Mouse (Mus musculus) frontal cortex, postnatal 36 days (tissue): Measurements from ENCODE around the gene Pemt.
A peak's percentile ranks its signal among the peaks of the same experiment; 100 is the strongest.
"Not testable (repeated sequence)": the region's sequence is repeated elsewhere in the genome, so short reads cannot be mapped to it uniquely, and the experiment has no call there.

Experiments
- DNase-seq, 2 experiments: peaks; one replicate each; pipeline ENCODE4 v3.0.0; 2022; ENCODE audit warnings: low spot score in 2 of 2

Gene Pemt

DNA sequence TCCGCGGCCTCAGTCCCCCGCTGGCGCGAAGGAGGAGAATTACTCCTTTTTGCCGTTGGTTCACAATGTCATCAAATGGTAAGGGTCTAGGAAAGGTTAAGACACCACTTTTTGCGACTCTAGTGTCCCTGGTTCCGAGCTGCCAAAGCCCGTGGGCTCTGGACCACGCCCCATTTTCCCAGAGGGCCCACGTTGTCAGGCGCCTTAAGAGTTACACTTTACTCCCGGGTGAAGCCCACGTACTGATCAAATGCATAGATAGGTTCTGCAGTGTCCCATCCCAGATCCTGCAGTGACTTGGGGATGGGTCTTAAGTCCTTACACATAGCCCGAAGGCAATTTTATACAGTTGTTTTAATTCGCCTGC lies 97.9 kb downstream of the Pemt start:
- no peak for DNase-seq

DNA sequence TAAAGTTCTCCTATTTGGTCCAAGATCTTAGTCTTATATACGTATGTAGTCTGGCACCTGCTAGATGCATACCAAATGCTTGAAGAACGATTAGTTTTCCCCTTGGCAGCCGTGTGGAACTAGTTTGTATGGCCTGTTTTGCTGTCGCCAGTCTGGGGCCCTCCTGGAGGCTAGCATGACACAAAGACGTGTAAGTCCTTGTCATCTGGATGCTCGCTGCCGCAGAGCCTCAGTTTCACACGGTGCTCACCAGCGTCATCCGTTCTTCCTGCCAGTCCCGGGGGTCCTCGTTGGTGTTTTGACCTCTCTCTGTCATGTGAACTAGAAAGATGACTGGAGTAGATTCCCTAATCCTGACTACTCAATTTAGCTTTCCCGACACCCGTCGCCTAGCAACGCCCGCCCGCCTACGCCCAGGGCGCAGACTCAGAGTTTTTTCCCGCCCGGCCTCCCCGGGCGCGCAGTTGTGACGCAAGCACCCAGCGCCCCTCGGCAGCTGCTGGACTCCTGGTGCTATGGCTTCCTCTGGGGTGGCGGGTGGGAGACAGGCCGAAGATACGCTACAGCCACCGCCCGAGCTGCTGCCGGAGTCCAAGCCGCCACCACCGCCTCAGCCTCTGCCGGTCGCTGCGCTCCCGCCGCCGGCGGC lies 98.4 kb downstream of the Pemt start, which contains the start of gene Med9:
Gene Med9, plus strand, starts transcription at position 455 of the 649 bp plus-strand sequence.
- peak; percentile 96 to 97 for DNase-seq

DNA sequence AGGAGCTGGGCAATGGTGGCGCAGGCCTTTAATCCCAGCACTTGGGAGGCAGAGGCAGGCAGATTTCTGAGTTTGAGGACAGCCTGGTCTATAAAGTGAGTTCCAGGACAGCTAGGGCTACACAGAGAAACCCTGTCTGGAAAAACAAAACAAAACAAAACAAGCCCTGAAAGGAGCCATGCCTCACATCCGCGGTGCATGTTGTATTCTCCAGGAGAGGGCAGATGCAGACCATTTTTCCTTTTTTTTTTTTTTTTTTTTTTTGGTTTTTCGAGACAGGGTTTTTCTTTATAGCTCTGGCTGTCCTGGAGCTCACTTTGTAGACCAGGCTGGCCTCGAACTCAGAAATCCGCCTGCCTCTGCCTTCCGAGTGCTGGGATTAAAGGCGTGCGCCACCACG lies 101.4 kb downstream of the Pemt start:
- not testable (repeated sequence) for DNase-seq

DNA sequence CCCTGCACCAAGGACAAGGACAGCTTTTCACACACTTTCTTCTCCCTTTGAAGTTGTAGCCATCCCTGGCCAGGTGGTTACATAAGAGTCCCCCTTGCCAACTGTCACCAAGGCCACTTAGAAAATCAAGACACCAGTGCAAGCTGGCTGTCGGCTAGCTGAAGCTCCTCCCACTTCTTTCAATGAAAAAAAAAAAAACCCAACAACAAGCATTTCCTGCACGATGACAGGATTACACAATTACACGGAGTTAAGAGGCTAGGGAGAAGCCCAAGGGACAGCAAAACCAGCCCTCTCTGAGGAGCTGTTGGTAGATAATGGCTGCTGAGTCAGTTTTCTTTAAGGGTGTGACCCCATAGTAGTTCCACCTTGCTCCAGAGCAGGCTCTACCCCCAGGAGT lies 104.9 kb downstream of the Pemt start:
- DNase-seq: no peak

DNA sequence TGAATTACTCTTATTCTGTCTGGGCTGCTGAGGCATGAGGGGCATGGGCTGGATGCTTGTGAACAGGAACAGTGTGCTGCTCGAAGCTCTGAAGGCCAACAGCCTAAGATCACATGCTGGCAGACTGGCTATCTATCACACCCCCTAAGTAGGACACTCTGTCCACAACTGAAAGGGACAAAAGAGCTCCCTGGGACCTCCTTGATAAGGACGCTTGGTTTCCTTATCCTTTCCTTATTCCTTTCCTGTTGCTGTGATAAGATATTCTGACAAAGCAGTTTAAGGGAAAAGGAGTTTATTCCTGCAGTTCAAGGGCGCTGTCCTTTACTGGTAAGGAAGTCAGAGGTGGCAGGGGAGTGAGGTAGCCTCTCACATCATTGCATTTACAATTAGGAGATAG lies 105.6 kb downstream of the Pemt start:
- DNase-seq: no peak

DNA sequence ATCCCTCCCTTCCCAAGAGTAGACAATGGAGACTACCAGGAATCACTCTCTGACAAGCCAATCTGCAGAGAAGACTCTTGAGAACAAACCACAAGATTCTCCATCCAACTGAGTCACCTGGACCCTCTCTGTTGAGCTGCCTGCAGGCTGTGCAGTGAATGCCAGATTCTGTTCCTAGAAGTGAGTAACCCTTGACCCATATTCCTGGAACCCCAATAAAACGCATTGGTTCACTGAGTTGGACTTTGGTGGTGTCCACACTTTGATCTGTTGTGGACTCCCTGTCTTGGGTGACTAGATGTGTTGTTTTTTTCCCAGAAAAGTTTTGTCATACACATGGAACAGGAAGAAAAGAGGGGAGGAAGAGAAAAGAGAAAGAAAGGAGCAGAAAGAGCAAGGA lies 106.5 kb downstream of the Pemt start:
- no peak for DNase-seq

DNA sequence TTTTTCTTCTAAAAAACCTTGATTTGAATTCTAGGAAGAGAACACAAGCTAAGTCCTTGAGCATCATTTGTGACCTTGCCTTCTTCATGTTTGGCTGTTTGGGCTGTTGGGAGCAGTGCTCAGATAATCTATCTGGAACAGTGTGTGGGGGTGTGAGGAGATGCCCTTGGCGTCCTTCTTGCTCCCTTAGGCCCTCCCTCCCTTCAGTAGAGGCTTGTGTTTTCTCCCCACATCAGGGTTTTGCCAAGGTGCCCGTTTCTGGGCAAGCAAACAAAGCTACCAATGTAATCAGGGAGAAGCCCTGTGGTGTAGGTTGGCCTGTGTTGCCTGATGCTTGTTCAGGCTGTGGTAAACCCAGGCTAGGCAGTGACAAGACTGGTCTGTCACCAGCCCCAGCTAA lies 108.7 kb downstream of the Pemt start:
- DNase-seq: no peak

DNA sequence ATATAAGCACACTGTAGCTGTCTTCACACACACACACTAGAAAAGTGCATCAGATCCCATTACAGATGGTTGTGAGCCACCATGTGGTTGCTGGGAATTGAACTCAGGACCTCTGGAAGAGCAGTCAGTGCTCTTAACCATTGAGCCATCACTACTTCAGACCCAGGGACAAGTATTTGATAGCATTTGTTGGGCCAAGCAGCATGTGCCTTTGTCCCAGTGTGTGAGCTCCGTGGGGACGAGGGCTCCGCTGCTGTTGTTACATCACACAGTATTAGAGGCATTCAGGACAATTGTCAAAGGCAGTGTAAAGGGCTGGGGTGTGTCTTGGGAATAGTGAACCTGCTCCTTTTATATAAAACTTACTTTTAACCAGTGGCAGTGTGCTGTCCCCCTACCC lies 109.3 kb downstream of the Pemt start:
- no peak for DNase-seq

DNA sequence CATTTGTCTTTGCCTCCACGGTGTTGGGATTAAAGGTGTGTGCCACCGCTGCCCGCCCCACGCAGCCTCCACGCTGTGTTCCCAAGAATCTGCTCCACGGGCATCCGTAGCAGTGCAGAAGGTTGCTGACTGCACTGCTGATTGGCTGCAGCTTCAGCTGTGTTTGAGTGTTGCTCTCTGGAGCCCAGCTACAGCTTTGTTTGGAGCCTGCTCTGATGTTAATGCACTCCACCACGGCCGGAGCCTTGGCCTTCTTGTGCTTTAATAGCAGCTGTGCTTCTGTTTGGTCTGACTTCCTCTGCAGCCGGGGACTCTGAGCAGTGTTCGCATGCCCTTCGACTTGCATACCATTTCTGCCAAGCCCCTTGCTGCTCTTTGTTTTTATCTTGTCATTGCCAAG lies 112.3 kb downstream of the Pemt start:
- DNase-seq: no peak

DNA sequence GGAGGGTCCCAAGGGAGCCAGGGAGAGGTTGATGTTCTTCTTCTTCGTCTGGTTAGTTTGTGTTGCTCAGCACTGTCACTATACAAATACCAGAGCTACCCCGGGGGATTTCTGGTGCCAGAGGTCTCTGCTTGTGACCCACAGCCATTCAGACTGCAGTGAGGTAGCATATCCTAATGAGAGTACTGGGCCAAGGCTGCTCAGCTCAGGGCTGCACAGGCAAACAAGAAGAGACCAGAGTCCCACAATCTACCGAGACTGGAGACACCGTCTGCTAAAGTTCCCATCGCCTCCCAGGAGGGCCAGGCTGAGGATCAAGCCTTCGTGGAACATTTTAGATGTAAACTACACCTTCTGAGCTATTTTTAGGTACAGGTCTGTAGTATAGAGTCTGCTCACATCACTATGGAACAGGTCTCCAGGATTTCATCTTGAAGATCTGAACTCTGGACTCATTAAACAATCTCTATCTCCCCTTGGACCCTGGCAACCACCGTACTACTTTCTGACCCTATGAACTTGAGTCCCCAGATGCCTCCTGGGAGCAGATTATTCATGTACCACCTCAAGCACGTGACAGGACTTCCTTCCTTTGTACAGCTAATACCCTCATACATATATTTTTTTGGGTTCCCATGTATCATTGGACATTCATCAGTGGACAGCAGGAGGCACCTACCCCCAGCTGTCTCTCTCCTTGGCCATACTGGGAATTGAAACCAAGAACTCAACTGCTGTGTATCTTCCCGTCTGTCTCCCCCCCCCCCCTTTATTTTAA lies 113.5 kb downstream of the Pemt start:
- no peak for DNase-seq

DNA sequence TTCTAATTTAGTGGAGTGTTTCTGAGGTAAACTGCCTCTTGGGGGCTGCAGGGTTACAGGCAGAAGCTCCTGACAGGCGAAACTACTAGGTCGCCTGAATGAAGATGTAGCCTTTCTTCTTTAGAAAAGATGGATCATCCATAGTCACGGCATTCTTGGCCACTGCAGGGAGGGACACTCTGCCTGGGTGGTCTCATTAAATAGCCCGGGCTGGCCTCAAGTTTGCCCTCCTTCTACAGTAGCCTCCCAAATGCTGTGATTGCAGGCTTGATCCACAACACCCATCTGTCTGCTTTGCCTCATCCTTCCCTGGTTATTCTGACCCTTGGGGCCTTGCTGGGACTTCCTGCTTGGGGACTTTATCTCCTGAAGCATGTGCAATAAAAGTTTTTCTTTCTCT lies 116.3 kb downstream of the Pemt start:
- DNase-seq: no peak

DNA sequence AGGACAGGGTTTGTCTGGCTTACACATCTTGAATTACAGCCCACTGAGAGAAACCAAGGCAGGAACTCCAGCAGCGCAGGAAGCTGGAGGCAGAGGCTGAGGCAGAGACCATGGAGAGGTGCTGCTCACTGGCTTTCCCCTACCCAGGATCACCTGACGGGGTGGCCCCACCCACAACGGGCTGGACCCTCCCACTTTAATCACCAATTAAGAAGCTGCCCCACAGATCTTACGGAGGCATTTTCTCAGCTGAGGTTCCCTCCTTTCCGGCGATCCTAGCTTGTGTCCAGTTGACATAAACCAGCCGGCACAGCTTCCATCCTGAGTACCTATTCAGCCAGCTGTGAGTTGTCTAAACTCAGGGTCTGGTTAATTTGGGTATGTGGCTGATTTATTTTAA lies 125.0 kb downstream of the Pemt start:
- no peak for DNase-seq
